Comparison of ENCODE assay signal across 8 mouse cellular contexts in the genomic region with DNA sequence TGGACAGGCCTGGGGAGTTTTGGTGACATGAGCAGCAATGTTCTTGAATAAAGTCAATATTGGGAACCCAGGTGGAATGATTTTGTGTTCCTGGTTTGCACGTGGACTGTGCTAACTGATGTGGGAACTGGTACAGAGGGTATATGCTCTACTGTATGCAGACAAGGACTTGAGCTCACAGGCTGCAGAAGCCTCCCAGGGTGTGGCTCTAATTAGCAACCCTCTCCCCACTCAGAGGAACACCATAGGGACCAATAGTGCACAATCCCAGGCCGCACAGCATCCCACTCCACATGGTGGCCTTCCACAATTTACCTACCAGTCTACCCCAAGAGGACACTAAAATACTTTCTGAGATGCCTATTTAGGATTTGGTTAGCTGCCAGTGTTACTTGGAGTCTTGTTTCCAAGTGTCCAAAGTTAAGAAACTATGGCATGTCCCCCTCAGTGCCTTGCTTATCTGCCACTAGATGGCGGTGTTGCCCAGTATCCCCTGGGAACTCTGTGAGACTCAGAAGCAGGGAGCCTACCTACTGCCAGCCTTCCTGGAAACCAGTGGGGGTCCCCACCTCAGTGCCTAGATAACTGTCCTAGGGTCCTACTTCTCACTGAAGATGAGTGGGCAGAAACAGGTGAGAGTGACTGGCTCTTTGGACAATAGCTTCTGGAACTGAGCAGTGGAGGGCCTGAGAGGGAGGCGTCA.
DNase-seq lines count a peak whose midpoint lies in the region; ATAC-seq lines count a peak whose summit lies in the region.

No protein-coding gene starts in this region.

- no peaks in the 10 kb centered on the region for H3K9me3 ChIP-seq in liver, embryonic 12.5 days (replicated peaks)
- H3K9me3 ChIP-seq in intestine, embryonic 16.5 days (ENCODE audit: control insufficient read depth, low read length): no peaks in the 10 kb centered on the region
- H3K9me3 ChIP-seq in midbrain, embryonic 15.5 days: no peaks in the 10 kb centered on the region

- no peaks in the 10 kb centered on the region for H3K36me3 ChIP-seq in liver, embryonic 12.5 days
- H3K36me3 ChIP-seq in intestine, embryonic 16.5 days (ENCODE audit: control insufficient read depth, insufficient read depth, low read length): no peaks in the 10 kb centered on the region
- H3K36me3 ChIP-seq in midbrain, embryonic 15.5 days (replicated peaks): no peaks in the 10 kb centered on the region

- WGBS in liver, embryonic 12.5 days (ENCODE audit: insufficient replicate concordance): 59% methylated on average over 4 of the region's 4 CpGs
- WGBS in intestine, embryonic 16.5 days: 66% methylated on average over 4 of the region's 4 CpGs
- WGBS in midbrain, embryonic 15.5 days: 61% methylated on average over 4 of the region's 4 CpGs

- DNase-seq in liver: peak; percentile 64
- DNase-seq in gastrocnemius, adult 8-10 months (ENCODE audit: low spot score in 2 of 2): peak; percentile 53 to 65
- DNase-seq in left cerebral cortex, postnatal 25 days (ENCODE audit: low spot score in 2 of 2): peak; percentile 63 to 80
- DNase-seq in spleen, postnatal 14 days (ENCODE audit: low spot score in 2 of 2): peak; percentile 24 to 53

- H3K4me3 ChIP-seq in liver, embryonic 12.5 days: no peak overlapping the region
- H3K4me3 ChIP-seq in intestine, embryonic 16.5 days (ENCODE audit: low read length): no peak overlapping the region
- H3K4me3 ChIP-seq in midbrain, embryonic 15.5 days: no peak overlapping the region

- H3K9ac ChIP-seq in liver, embryonic 12.5 days: no peak overlapping the region
- no peak overlapping the region for H3K9ac ChIP-seq in intestine, embryonic 16.5 days (ENCODE audit: low read depth, low read length)
- no peak overlapping the region for H3K9ac ChIP-seq in midbrain, embryonic 15.5 days

- no peak overlapping the region for H3K4me2 ChIP-seq in liver, embryonic 12.5 days
- no peak overlapping the region for H3K4me2 ChIP-seq in intestine, embryonic 16.5 days (ENCODE audit: low read depth, low read length)
- H3K4me2 ChIP-seq in midbrain, embryonic 15.5 days: no peak overlapping the region

- ATAC-seq in liver, embryonic 12.5 days: no peak
- peak; percentile 93 for ATAC-seq in common myeloid progenitor, adult 5-6 weeks (replicated peaks; ENCODE audit: low read depth, poor library complexity, severe bottlenecking)
- ATAC-seq in intestine, embryonic 16.5 days: peak; percentile 71
- peak; percentile 72 for ATAC-seq in midbrain, embryonic 15.5 days (replicated peaks)

- no peaks in the 10 kb centered on the region for H3K4me1 ChIP-seq in liver, embryonic 12.5 days
- H3K4me1 ChIP-seq in intestine, embryonic 16.5 days (ENCODE audit: control insufficient read depth, insufficient read depth, low read length): peaks cover 4% of the 10 kb centered on the region; the same call in 1 of the 2 replicates
- H3K4me1 ChIP-seq in midbrain, embryonic 15.5 days: no peaks in the 10 kb centered on the region

- H3K27ac ChIP-seq in liver, embryonic 12.5 days: no peak overlapping the region
- no peak overlapping the region for H3K27ac ChIP-seq in intestine, embryonic 16.5 days (ENCODE audit: low read length)
- no peak overlapping the region for H3K27ac ChIP-seq in midbrain, embryonic 15.5 days

- H3K27me3 ChIP-seq in liver, embryonic 12.5 days (replicated peaks): no peaks in the 10 kb centered on the region
- no peaks in the 10 kb centered on the region for H3K27me3 ChIP-seq in intestine, embryonic 16.5 days (replicated peaks; ENCODE audit: control insufficient read depth, insufficient read depth, low read length)
- H3K27me3 ChIP-seq in midbrain, embryonic 15.5 days (replicated peaks): no peaks in the 10 kb centered on the region

- intact Hi-C loops in left cerebral cortex, postnatal 25 days (cut with DNase I): loop anchor here (1.0 to 5.0 kb wide), 3 partner anchors 106 to 276 kb away; partner anchors contain the start of gene Slc6a6
